Mouse (Mus musculus) kidney, postnatal 36 days (tissue): ENCODE results near the gene Olfr1418.

ENCODE experiments used
- DNase-seq, 2 experiments: peaks; one replicate each; pipeline ENCODE4 v3.0.0; 2021 to 2022; ENCODE audit warnings: mixed read lengths in 2 of 2

The Olfr1418 gene

DNA sequence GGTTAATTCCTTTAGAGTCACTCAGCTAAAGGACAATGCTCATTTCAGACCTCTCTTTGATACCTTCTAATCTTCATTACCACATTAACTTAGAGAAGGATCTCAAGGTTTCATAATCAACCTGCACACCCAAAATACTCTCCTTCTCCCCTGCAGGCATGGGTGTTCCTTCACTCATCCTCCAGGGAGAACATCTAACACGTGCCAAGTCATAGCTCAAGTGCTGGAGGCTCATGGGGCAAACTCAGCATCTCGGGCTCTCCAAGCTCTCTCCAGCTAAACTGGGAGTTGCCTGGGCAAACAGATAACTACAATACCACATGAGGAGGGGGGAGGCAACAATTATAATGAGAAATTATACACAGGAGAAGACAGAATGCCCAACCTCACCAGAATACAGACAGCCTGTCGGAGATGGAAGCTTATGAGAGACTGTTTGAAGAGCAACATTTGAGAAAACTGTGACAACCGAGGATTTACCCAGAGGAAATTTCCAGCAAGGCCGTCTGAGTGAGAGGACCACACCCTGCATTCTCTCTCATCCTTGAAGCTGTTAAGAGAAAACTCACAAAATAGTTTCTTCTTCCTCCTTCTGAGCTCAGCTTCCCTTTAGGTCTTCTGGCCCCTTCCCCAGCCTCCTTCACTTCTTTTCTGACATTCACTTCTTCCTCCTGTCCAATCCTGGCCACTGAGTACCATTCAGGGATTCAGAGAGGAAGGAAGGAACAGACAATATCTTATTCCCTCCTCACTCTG is 50.7 kb downstream of the Olfr1418 start:
- no peak for DNase-seq

DNA sequence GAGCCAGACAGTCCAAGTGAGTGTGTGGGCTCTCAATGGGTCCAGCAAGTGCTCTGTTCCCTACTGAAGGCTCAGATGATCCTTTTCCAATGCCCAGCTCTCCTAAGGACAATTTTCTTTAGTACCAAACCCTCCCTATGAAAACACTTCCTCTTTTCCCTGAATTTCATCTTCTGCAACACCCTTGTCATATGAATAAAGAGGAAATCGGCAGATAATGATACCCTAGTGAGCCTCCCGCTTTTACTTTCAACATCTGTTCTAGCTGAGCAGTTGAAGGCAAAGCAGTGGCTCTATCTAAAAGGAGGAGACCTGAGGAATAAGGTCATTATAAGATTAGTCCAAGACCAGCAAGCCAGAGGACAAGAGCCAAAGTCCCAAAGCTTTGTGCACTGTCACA is 52.4 kb downstream of the Olfr1418 start:
- no peak for DNase-seq

DNA sequence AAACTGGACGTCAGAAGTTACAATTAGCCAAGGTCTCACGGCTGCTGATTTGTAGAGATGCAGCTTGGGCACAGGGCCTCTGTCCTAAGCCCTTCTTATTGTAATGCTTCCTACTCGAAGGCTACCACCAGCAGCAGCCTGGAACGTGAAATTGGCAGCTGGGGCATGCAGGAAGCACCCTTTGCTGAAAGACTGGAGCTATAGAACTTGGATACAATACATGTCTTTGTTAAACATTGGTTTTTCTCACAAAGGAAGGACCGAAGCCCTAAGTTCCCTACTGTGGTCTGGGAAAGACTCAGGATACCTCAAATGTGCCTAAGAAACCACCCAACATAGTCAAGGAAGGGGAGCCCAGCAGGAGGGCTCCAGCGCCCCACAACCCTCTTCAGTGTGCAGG is 53.0 kb downstream of the Olfr1418 start:
- DNase-seq = no peak

DNA sequence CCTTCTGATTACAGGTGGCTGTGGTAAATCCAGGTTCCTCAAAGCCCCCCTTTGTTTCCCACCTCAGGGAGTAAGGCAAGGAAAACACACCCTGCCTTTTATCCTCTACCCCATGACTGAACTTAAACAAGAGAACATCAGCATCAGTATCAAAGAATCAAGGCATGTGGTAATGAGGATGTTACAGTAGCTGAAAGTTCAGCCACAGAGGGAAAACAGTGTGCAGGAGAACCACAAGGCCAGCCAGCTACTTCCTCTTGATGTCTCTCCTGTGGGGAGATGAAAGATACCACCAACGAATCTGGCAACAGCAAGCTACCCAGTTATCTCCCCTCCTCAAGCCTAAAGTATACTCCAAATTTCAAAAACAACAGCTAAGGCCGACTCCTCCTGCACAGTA is 53.6 kb downstream of the Olfr1418 start:
- DNase-seq = no peak

DNA sequence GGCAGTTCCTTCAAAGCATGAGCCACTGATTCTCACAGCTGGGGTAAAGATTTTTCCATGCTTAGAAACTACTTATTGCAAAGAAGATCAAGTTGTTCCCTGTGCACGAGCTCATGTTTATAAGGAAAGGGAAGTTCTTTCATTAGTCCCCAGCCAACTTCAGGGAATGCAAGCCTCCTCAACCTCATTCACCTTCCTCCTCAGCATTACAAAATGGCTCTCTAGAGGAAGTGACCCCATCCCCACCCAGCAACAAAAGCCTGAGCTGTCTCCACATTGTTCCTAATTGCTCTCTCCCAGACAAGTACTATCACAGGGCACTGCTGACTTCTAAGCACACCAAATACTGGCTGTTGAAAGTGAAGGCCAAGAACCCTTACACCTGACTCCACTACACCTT is 56.4 kb downstream of the Olfr1418 start:
- DNase-seq = no peak
